Mouse (Mus musculus) R1 (cell line): ENCODE measurements at regions not wholly inside any gene's neighbourhood (a gene's known extent, or its start where the extent isn't known, plus 50 kb on each side); places are given as distances from the start of the nearest gene placed in this dataset.
A peak's percentile ranks its signal among the peaks of the same experiment; 100 is the strongest.
"Not testable (repeated sequence)": the region's sequence is repeated elsewhere in the genome, so short reads cannot be mapped to it uniquely, and the experiment has no call there.

Experiments used
- DNase-seq: peaks from one replicate; pipeline ENCODE4 v3.0.0-alpha.2; 2018; ENCODE audit warnings: low read depth, low spot score

- peak; percentile 6 for DNase-seq
These were observed 686.6 kb upstream of the 1700008P02Rik start for GRCm38 (mm10) chr3:7306800-7307199.

- DNase-seq, result no peak
These were observed 678.3 kb upstream of the 1700008P02Rik start for GRCm38 (mm10) chr3:7298511-7298910.

DNA sequence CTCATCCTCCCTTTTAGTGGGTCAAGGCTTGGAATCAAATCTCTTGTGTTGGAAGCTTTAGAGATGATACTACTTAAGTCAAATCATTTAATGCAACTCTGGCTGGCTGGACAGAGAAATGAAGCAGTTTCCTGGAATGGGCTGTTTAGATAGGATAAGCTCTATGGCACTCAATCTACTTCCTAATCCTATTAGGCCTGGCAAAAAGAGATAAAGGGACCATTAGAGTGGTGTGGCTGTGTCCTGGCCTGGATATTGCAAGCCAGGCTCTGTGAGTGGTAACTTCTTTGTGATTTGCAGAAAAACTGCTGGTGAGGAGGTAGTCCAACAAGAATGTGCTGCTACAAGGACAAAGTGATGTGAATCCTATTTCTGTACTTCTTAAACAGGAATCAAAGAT lies 670.8 kb upstream of the 1700008P02Rik start:
- DNase-seq, result no peak

DNA sequence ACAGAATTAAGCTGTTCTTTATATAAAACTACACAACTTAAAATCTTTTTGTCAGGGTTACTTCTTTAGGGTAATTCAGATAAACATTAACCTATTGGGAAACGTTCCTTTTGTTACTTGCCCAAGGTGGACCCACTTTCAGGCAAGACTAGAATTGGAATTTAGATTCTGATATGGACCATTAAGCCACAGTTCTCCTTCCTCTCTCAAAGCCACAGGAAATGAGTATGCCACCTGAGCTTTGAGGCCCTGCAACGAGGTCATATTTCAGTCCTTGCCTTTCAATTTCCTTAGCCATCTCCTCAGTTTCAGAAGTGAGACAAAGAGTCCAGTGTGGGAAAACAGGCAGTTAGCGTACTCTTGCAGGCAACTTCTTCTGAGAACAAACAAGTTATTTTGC lies 637.3 kb upstream of the 1700008P02Rik start:
- DNase-seq, result peak; percentile 1

- DNase-seq, result no peak
These were observed 628.1 kb upstream of the 1700008P02Rik start for GRCm38 (mm10) chr3:7248337-7248736.

GRCm38 (mm10) chr3:7229769-7230168 lies 609.5 kb upstream of the 1700008P02Rik start:
- DNase-seq, result no peak

DNA sequence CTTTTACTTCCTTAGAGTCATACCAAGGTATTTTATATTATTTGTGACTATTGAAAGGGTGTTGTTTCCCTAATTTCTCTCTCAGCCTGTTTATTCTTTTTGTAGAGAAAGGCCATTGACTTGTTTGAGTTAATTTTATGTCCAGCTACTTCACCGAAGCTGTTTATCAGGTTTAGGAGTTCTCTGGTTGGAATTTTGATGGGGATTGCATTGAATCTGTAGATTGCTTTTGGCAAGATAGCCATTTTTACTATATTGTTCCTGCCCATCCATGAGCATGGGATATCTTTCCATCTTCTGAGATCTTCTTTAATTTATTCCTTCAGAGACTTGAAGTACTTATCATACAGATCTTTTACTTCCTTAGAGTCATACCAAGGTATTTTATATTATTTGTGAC lies 568.3 kb upstream of the 1700008P02Rik start:
- DNase-seq, result not testable (repeated sequence)

DNA sequence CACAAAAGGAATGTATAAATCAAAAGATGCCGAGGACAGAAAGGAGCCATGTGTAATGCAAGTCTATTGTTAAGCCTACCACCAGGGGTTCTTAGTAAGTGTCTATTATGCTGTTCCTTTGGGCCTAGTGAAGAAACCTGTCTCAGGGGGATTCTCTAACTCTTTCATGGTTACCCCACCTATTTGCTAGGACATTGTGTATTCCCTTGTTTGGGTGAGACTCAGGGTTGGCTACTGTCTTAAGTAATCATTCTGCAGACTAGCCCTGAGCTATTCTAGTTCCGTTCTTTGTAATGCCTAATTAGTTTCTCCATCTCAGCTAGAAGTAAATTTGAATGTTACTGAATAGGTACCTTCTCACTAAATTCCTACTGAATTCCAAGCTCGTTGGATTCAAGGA lies 546.4 kb upstream of the 1700008P02Rik start:
- DNase-seq, result peak; percentile 97

GRCm38 (mm10) chr3:7138996-7139395 lies 518.8 kb upstream of the 1700008P02Rik start:
- DNase-seq, result peak; percentile 86

DNA sequence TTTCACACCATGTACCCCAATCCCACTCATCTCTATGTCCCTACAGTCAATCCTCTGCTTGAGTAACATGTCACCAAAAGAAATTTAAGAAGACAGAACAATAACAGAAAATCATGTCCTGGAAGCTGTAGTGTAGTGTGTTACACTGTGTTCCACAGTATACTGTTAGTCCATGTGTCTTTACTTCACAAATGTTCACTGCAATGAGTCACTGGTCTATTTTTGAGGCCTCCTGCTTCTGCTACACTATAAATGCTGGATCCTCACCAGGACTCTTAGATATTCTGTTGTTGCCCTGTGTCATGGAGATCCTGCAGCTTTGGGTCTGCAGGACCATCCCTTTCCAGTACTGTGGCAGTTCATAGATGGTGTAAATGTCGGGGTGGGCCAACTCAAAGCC lies 514.5 kb upstream of the 1700008P02Rik start:
- no peak for DNase-seq
